11 mouse cellular contexts compared by ENCODE assay signal in the genomic region with DNA sequence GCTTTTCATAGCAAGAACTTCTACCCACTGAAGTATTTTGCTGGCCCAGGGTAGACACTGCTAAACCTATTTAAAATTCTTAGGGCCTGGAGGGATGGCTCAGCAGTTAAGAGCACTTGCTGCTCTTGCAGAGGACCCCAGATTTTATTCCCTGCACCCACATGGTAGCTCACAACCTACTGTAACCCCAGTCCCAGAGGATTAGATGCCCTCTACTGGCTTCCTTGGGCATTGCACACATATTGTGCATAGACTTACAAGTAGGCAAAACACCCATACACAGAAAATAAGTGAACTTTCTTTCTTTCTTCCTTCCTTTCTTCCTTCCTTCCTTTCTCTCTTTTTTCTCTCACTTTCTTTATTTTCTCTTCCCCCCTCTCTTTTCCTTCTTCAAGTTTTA. TPM values are rescaled to one million over a fixed set of nuclear protein-coding genes. Genes with fewer than 3 reads are reported as not detected.
DNase-seq lines count a peak whose midpoint lies in the region; ATAC-seq and TF ChIP-seq lines count a peak whose summit lies in the region.
"Had no signal": no experiment of that assay in that cellular context is flagged by ENCODE, and none has a peak within 500 bp of the region (broad histone marks: within the 10 kb centered on the region; RNA-seq: fewer than 3 reads in every experiment).

No protein-coding gene starts in this region.

- H3K36me3 ChIP-seq in heart, postnatal 0 days (replicated peaks; ENCODE audit: control insufficient read depth, insufficient read depth, low read length), result peaks cover 4% of the 10 kb centered on the region; the same call in 1 of the 2 replicates
- no peaks in the 10 kb centered on the region for H3K36me3 ChIP-seq in lung, postnatal 0 days (ENCODE audit: insufficient read depth, low read length)
- no peaks in the 10 kb centered on the region for H3K36me3 ChIP-seq in hindbrain, embryonic 14.5 days (replicated peaks; ENCODE audit: control insufficient read depth, insufficient read depth)
- H3K36me3 ChIP-seq: hindbrain, embryonic 12.5 days had no signal

- no peak overlapping the region for H3K27ac ChIP-seq in heart, postnatal 0 days (ENCODE audit: low read depth)
- H3K27ac ChIP-seq in lung, postnatal 0 days (ENCODE audit: low read length), result no peak overlapping the region
- no peak overlapping the region for H3K27ac ChIP-seq in hindbrain, embryonic 14.5 days
- H3K27ac ChIP-seq: hindbrain, embryonic 12.5 days had no signal

- peak; percentile 14; the same call in 1 of the 2 replicates for TF ChIP-seq CTCF in heart, postnatal 0 days (IDR thresholded peaks at IDR 0.05; ENCODE audit: low read depth)
- peak; percentile 48 for TF ChIP-seq CTCF in lung, postnatal 0 days (IDR thresholded peaks at IDR 0.05)

- H3K4me2 ChIP-seq in heart, postnatal 0 days (ENCODE audit: low read depth, low read length), result no peak overlapping the region
- H3K4me2 ChIP-seq in lung, postnatal 0 days (replicated peaks; ENCODE audit: low read depth, low read length), result no peak overlapping the region
- H3K4me2 ChIP-seq in hindbrain, embryonic 14.5 days (replicated peaks), result no peak overlapping the region
- H3K4me2 ChIP-seq: heart, embryonic 11.5 days; hindbrain, embryonic 12.5 days had no signal

- H3K4me1 ChIP-seq in heart, postnatal 0 days (ENCODE audit: control insufficient read depth, insufficient read depth), result no peaks in the 10 kb centered on the region
- no peaks in the 10 kb centered on the region for H3K4me1 ChIP-seq in lung, postnatal 0 days (ENCODE audit: insufficient read depth, low read depth, low read length)
- no peaks in the 10 kb centered on the region for H3K4me1 ChIP-seq in hindbrain, embryonic 14.5 days (replicated peaks; ENCODE audit: control insufficient read depth, insufficient read depth, low read length)

- H3K9me3 ChIP-seq in heart, postnatal 0 days (replicated peaks; ENCODE audit: control insufficient read depth, low read length), result no peaks in the 10 kb centered on the region
- H3K9me3 ChIP-seq in lung, postnatal 0 days (ENCODE audit: low read length), result no peaks in the 10 kb centered on the region
- no peaks in the 10 kb centered on the region for H3K9me3 ChIP-seq in hindbrain, embryonic 14.5 days (ENCODE audit: control insufficient read depth, low read length)
- H3K9me3 ChIP-seq: hindbrain, embryonic 12.5 days had no signal

- H3K27me3 ChIP-seq in heart, postnatal 0 days (ENCODE audit: control insufficient read depth, insufficient read depth, low read length), result no peaks in the 10 kb centered on the region
- H3K27me3 ChIP-seq in lung, postnatal 0 days (replicated peaks; ENCODE audit: insufficient read depth, low read length), result no peaks in the 10 kb centered on the region
- H3K27me3 ChIP-seq in hindbrain, embryonic 14.5 days (ENCODE audit: control insufficient read depth, insufficient read depth, low read length), result no peaks in the 10 kb centered on the region

- DNase-seq in heart, postnatal 0 days (ENCODE audit: low spot score), result no peak
- no peak for DNase-seq in heart, adult 9 months (ENCODE audit: low spot score in 2 of 2)
- DNase-seq in lung, postnatal 0 days (ENCODE audit: low spot score), result no peak
- no peak for DNase-seq in lung, postnatal 25 days (ENCODE audit: low spot score)
- DNase-seq in NIH3T3 (ENCODE audit: low read depth), result peak; percentile 64
- DNase-seq in layer of hippocampus, adult 9-10 months (ENCODE audit: low spot score), result no peak
- DNase-seq in hindbrain, embryonic 14.5 days (ENCODE audit: low spot score), result no peak
- DNase-seq: cerebellum, adult 9-11 months had no signal

- no peak overlapping the region for H3K4me3 ChIP-seq in heart, postnatal 0 days (ENCODE audit: low read depth, low read length)
- no peak overlapping the region for H3K4me3 ChIP-seq in lung, postnatal 0 days (ENCODE audit: low read depth, low read length)
- H3K4me3 ChIP-seq in hindbrain, embryonic 14.5 days (replicated peaks; ENCODE audit: low read length), result no peak overlapping the region
- H3K4me3 ChIP-seq: hindbrain, embryonic 12.5 days had no signal

- H3K9ac ChIP-seq in heart, postnatal 0 days (replicated peaks; ENCODE audit: low read depth, low read length), result no peak overlapping the region
- H3K9ac ChIP-seq in lung, postnatal 0 days (replicated peaks; ENCODE audit: low read depth), result no peak overlapping the region
- H3K9ac ChIP-seq in hindbrain, embryonic 14.5 days, result no peak overlapping the region
- H3K9ac ChIP-seq: hindbrain, embryonic 12.5 days had no signal

- no peak for ATAC-seq in heart, postnatal 0 days (ENCODE audit: insufficient read depth, low read depth)
- ATAC-seq in lung, postnatal 0 days, result no peak
- ATAC-seq in megakaryocyte progenitor cell, adult 5-6 weeks (replicated peaks; ENCODE audit: poor library complexity), result 0 out of 2 replicates have a peak, but pooled peaks have one; percentile 48
- no peak for ATAC-seq in hindbrain, embryonic 14.5 days (ENCODE audit: low FRiP score)

- no peak for TF ChIP-seq EP300 in heart, postnatal 0 days (IDR thresholded peaks at IDR 0.05; ENCODE audit: low read depth)
- TF ChIP-seq EP300 in lung, postnatal 0 days (IDR thresholded peaks at IDR 0.05), result no peak

RNA-seq across cellular contexts. Expression of a gene that starts 9.2 kb away (rescaled TPM):
- total RNA-seq in heart, postnatal 0 days (2014; rRNA removed; ENCODE audit: low replicate concordance), result 89.0 and 104 TPM in 2 replicates
- 42.8 and 43.9 TPM in 2 replicates for polyA plus RNA-seq in heart, postnatal 0 days (2015; fragmentation: Nextera tagmentation; extraction: Ambion mirVana)
- polyA plus RNA-seq in lung, postnatal 0 days (2015; fragmentation: Nextera tagmentation; extraction: Ambion mirVana), result 26.3 and 28.8 TPM in 2 replicates
- 0.59 and 1.9 TPM in 2 replicates for total RNA-seq in megakaryocyte progenitor cell, adult 5-6 weeks (2015)
- 1.0 and 1.3 TPM in 2 replicates for total RNA-seq in megakaryocyte progenitor cell, adult 5-6 weeks (2017)
- polyA plus RNA-seq in hindbrain, embryonic 14.5 days (2014; fragmentation: Nextera tagmentation; extraction: Ambion mirVana), result 9.4 and 10.6 TPM in 2 replicates

RNA-seq across cellular contexts. Expression of a gene that starts 13.1 kb away (rescaled TPM):
- 5.9 and 15.0 TPM in 2 replicates for total RNA-seq in heart, postnatal 0 days (2014; rRNA removed; ENCODE audit: low replicate concordance)
- 2.7 TPM in 2 replicates for polyA plus RNA-seq in heart, postnatal 0 days (2015; fragmentation: Nextera tagmentation; extraction: Ambion mirVana)
- polyA plus RNA-seq in lung, postnatal 0 days (2015; fragmentation: Nextera tagmentation; extraction: Ambion mirVana), result 3.9 TPM in 2 replicates
- 13.8 and 16.2 TPM in 2 replicates for total RNA-seq in megakaryocyte progenitor cell, adult 5-6 weeks (2015)
- 6.2 and 7.7 TPM in 2 replicates for total RNA-seq in megakaryocyte progenitor cell, adult 5-6 weeks (2017)
- polyA plus RNA-seq in hindbrain, embryonic 14.5 days (2014; fragmentation: Nextera tagmentation; extraction: Ambion mirVana), result 2.7 and 2.9 TPM in 2 replicates

RNA-seq across cellular contexts. Expression of a gene that starts 20.8 kb away (rescaled TPM):
- total RNA-seq in heart, postnatal 0 days (2014; rRNA removed; ENCODE audit: low replicate concordance), result 114 and 153 TPM in 2 replicates
- 79.1 and 80.8 TPM in 2 replicates for polyA plus RNA-seq in heart, postnatal 0 days (2015; fragmentation: Nextera tagmentation; extraction: Ambion mirVana)
- polyA plus RNA-seq in lung, postnatal 0 days (2015; fragmentation: Nextera tagmentation; extraction: Ambion mirVana), result 44.1 and 45.9 TPM in 2 replicates
- 38.2 and 47.0 TPM in 2 replicates for total RNA-seq in megakaryocyte progenitor cell, adult 5-6 weeks (2015)
- 24.0 and 24.9 TPM in 2 replicates for total RNA-seq in megakaryocyte progenitor cell, adult 5-6 weeks (2017)
- 79.4 and 83.1 TPM in 2 replicates for polyA plus RNA-seq in hindbrain, embryonic 14.5 days (2014; fragmentation: Nextera tagmentation; extraction: Ambion mirVana)

RNA-seq across cellular contexts. Expression of a gene that starts 31.0 kb away (rescaled TPM):
- total RNA-seq in heart, postnatal 0 days (2014; rRNA removed; ENCODE audit: low replicate concordance), result 113 and 120 TPM in 2 replicates
- polyA plus RNA-seq in heart, postnatal 0 days (2015; fragmentation: Nextera tagmentation; extraction: Ambion mirVana), result 106 and 117 TPM in 2 replicates
- polyA plus RNA-seq in lung, postnatal 0 days (2015; fragmentation: Nextera tagmentation; extraction: Ambion mirVana), result 84.8 and 108 TPM in 2 replicates
- total RNA-seq in megakaryocyte progenitor cell, adult 5-6 weeks (2015), result 42.4 and 56.5 TPM in 2 replicates
- 15.6 and 22.8 TPM in 2 replicates for total RNA-seq in megakaryocyte progenitor cell, adult 5-6 weeks (2017)
- 164 and 183 TPM in 2 replicates for polyA plus RNA-seq in hindbrain, embryonic 14.5 days (2014; fragmentation: Nextera tagmentation; extraction: Ambion mirVana)

RNA-seq across cellular contexts. Expression of a gene that starts 40.1 kb away (rescaled TPM):
- total RNA-seq in heart, postnatal 0 days (2014; rRNA removed; ENCODE audit: low replicate concordance), result 0.27 and 2.7 TPM in 2 replicates
- polyA plus RNA-seq in heart, postnatal 0 days (2015; fragmentation: Nextera tagmentation; extraction: Ambion mirVana), result 0.42 and 0.47 TPM in 2 replicates
- 14.9 and 25.3 TPM in 2 replicates for polyA plus RNA-seq in lung, postnatal 0 days (2015; fragmentation: Nextera tagmentation; extraction: Ambion mirVana)
- 13.6 and 15.8 TPM in 2 replicates for total RNA-seq in megakaryocyte progenitor cell, adult 5-6 weeks (2015)
- 15.5 and 26.1 TPM in 2 replicates for total RNA-seq in megakaryocyte progenitor cell, adult 5-6 weeks (2017)
- polyA plus RNA-seq in hindbrain, embryonic 14.5 days (2014; fragmentation: Nextera tagmentation; extraction: Ambion mirVana), result 0.75 and 0.83 TPM in 2 replicates
